Mouse (Mus musculus): ENCODE measurements around the gene Kmt2c. TPM values are rescaled to one million over a fixed set of nuclear protein-coding genes. Genes with fewer than 3 reads are reported as not detected.
"Not testable (repeated sequence)": the region's sequence is repeated elsewhere in the genome, so short reads cannot be mapped to it uniquely, and the experiment has no call there.

Kmt2c gene
- polyA plus RNA-seq, 1 experiment = 56.3 TPM

DNA sequence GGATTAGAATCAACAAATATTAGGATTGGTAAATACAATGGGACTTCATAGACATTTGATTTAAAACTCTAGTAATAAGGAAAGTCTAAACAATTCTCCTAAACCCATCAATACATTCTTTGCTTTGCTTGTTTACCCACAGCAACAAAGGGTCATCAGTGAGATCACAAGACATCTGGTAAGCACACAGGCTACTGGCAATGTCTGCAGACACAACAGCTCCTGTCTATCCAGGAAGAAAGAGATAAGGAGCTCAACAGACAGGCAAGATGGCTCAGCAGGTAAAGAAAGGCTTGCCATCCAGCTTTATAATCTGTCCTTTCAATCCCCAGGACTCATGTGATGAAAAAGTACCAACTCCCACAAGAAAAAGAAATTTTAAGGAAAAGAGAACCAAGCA is 19.7 kb downstream of the Kmt2c start:
- TF ChIP-seq POLR2A (IDR thresholded peaks at IDR 0.05; ENCODE audit: borderline replicate concordance, insufficient read depth, low read length) (no peak), CTCF (IDR thresholded peaks at IDR 0.05; ENCODE audit: borderline replicate concordance, insufficient read depth, low read depth, low read length) (no peak)
- no peaks in the 10 kb centered on the region for H3K4me1 ChIP-seq (ENCODE audit: control insufficient read depth, insufficient read depth, low read length)
- H3K4me3 ChIP-seq (replicated peaks; ENCODE audit: insufficient read depth, low read depth, low read length) = no peak overlapping the region

DNA sequence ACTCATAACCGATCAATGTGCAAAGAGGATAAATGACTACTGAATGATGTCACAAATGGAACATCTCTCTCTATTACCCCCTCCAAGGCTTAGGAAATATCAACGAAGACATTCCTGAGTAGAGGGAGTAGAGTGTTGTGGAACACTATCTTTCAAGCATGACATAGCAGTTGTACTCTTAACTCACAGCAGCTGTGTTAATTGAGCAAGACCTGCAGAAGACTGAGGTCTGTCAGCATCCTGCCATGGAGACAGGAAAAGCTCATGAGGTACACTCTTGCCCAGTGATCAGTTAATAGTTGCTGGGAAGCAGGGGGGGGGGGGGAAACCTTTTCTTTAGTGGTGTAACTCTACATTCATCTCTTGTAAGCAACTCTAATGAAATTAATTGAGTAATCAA is 22.8 kb downstream of the Kmt2c start:
- Histone ChIP-seq H3K4me1 (ENCODE audit: control insufficient read depth, insufficient read depth, low read length) (no peaks in the 10 kb centered on the region), H3K27ac (ENCODE audit: insufficient read depth, low read length) (no peak overlapping the region), H3K4me3 (replicated peaks; ENCODE audit: insufficient read depth, low read depth, low read length) (no peak overlapping the region), H3K27me3 (ENCODE audit: control insufficient read depth, insufficient read depth, low read length) (no peaks in the 10 kb centered on the region)
- WGBS = 81% methylated on average over 2 of the region's 2 CpGs
- TF ChIP-seq CTCF (IDR thresholded peaks at IDR 0.05; ENCODE audit: borderline replicate concordance, insufficient read depth, low read depth, low read length) (no peak), POLR2A (IDR thresholded peaks at IDR 0.05; ENCODE audit: borderline replicate concordance, insufficient read depth, low read length) (no peak)
- DNase-seq = no peak

More for the DNA sequence above, 19.7 kb downstream of the Kmt2c start:
- Histone ChIP-seq H3K27ac (ENCODE audit: insufficient read depth, low read length) (no peak overlapping the region), H3K27me3 (ENCODE audit: control insufficient read depth, insufficient read depth, low read length) (no peaks in the 10 kb centered on the region)
- no peak for DNase-seq

DNA sequence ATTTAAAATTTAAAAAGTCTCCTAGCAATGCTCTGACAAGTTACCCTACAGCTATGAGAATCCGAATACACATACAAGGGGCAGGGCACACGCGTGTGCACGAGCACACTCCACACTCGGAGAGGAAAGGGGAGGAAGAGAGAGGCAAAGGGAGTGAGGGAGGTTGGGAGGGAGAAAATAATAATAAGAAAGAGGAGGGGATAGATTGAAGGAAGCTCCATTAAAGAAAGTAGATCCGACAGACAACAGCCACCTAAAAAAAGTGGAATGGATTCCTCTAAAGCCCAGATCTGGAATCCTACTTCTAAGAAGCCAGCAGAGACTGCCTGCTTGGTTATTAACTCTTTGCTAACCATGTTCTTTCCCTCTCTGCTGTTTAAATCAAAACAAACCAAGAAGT is 26.5 kb downstream of the Kmt2c start:
- Histone ChIP-seq H3K27me3 (ENCODE audit: control insufficient read depth, insufficient read depth, low read length) (no peaks in the 10 kb centered on the region), H3K27ac (ENCODE audit: insufficient read depth, low read length) (no peak overlapping the region), H3K4me1 (ENCODE audit: control insufficient read depth, insufficient read depth, low read length) (no peaks in the 10 kb centered on the region), H3K4me3 (replicated peaks; ENCODE audit: insufficient read depth, low read depth, low read length) (peak overlapping the region; percentile 66)
- DNase-seq = peak in 1 of 2 experiments; percentile 22
- TF ChIP-seq CTCF (IDR thresholded peaks at IDR 0.05; ENCODE audit: borderline replicate concordance, insufficient read depth, low read depth, low read length) = no peak
- no peak for TF ChIP-seq POLR2A (IDR thresholded peaks at IDR 0.05; ENCODE audit: borderline replicate concordance, insufficient read depth, low read length)
- WGBS = 5% methylated on average over 6 of the region's 6 CpGs

DNA sequence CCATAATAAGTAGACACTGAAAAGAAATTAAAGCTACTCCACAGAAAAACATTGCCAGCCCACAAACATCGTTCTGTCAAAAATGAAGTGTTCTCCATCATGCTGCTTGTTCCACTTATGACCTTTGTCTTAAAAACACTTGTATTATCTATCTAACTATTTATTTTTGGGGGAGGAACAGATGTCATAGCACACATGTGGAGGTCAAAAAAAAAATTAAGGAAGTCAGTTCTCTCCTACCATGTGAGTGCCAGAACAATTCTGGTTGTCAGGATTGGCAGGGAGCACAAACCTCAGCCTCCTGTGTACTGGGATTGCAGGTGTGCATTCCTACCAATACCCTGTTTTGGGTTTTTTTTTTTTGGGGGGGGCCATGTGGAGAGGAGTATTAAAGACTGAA is 36.6 kb downstream of the Kmt2c start:
- no peak overlapping the region for H3K4me3 ChIP-seq (replicated peaks; ENCODE audit: insufficient read depth, low read depth, low read length)
- 82% methylated on average over 1 of the region's 1 CpGs for WGBS
- TF ChIP-seq POLR2A (IDR thresholded peaks at IDR 0.05; ENCODE audit: borderline replicate concordance, insufficient read depth, low read length) (no peak), CTCF (IDR thresholded peaks at IDR 0.05; ENCODE audit: borderline replicate concordance, insufficient read depth, low read depth, low read length) (no peak)
- H3K27me3 ChIP-seq (ENCODE audit: control insufficient read depth, insufficient read depth, low read length) = no peaks in the 10 kb centered on the region
- no peak overlapping the region for H3K27ac ChIP-seq (ENCODE audit: insufficient read depth, low read length)
- H3K4me1 ChIP-seq (ENCODE audit: control insufficient read depth, insufficient read depth, low read length) = peaks cover 3% of the 10 kb centered on the region; the same call in 1 of the 2 replicates
- DNase-seq = no peak

DNA sequence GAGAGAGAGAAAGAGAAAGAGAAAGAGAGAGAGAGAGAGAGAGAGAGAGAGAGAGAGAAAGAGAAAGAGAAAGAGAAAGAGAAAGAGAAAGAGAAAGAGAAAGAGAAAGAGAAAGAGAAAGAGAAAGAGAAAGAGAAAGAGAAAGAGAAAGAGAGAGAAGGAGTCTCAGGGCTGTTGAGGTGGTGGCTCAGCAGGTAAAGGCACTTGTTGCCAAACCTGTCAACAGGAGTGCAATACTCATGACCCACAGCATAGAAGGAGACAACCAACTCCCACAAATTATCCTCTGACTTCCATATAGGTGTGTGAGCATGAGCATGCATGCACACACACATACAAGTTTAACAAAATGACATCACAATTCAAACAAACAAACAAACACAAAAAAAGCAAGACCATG is 43.2 kb downstream of the Kmt2c start:
- not testable (repeated sequence) for H3K27ac ChIP-seq (ENCODE audit: insufficient read depth, low read length); DNase-seq; H3K4me3 ChIP-seq (replicated peaks; ENCODE audit: insufficient read depth, low read depth, low read length); H3K4me1 ChIP-seq (ENCODE audit: control insufficient read depth, insufficient read depth, low read length); H3K27me3 ChIP-seq (ENCODE audit: control insufficient read depth, insufficient read depth, low read length)

DNA sequence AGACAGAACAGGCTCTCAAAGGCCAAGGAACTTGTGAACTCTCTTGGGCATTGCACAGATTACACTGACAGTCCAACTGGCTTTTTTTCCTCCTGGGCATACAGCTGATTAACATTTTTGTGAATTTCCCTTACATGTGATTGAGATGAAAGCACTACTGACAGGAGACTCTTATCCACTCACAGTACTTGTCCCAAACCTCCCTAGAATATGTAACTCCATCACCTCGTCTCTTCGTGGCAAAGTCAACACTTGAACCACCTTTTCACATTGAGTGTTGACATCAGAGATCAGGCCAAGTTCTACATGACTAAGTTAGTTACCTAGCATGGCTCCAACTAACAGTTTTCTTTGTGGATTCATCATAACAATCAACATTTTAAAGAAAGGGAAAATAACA is 45.9 kb downstream of the Kmt2c start:
- WGBS = 74% methylated on average over 2 of the region's 2 CpGs
- Histone ChIP-seq H3K27me3 (ENCODE audit: control insufficient read depth, insufficient read depth, low read length) (no peaks in the 10 kb centered on the region), H3K4me3 (replicated peaks; ENCODE audit: insufficient read depth, low read depth, low read length) (no peak overlapping the region), H3K27ac (ENCODE audit: insufficient read depth, low read length) (no peak overlapping the region), H3K4me1 (ENCODE audit: control insufficient read depth, insufficient read depth, low read length) (no peaks in the 10 kb centered on the region; the same call in none of the 2 replicates)
- no peak for DNase-seq
- TF ChIP-seq POLR2A (IDR thresholded peaks at IDR 0.05; ENCODE audit: borderline replicate concordance, insufficient read depth, low read length) (no peak), CTCF (IDR thresholded peaks at IDR 0.05; ENCODE audit: borderline replicate concordance, insufficient read depth, low read depth, low read length) (no peak)

DNA sequence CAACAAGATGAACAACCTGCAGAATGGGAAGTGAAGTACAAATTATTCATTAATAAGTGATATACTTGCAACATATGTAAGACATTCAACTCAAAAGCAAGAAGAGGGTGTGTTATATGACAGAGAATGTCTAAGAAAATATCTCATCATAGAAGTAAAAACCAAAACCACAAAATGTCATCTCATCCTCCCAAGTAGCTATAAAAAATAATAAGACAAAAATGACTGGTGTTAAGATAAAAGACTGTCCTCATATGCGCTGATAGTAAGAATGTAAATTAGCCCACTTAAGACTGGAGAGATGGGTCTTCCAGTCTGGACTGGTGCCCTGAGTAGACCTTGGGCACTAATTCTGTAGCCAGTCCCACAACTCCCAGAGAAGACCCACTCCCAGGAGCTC is 61.1 kb downstream of the Kmt2c start:
- H3K4me1 ChIP-seq (ENCODE audit: control insufficient read depth, insufficient read depth, low read length) = no peaks in the 10 kb centered on the region
- no peak overlapping the region for H3K4me3 ChIP-seq (replicated peaks; ENCODE audit: insufficient read depth, low read depth, low read length)
- TF ChIP-seq POLR2A (IDR thresholded peaks at IDR 0.05; ENCODE audit: borderline replicate concordance, insufficient read depth, low read length) (no peak), CTCF (IDR thresholded peaks at IDR 0.05; ENCODE audit: borderline replicate concordance, insufficient read depth, low read depth, low read length) (no peak)
- H3K27ac ChIP-seq (ENCODE audit: insufficient read depth, low read length) = no peak overlapping the region
- DNase-seq = no peak
- WGBS = 93% methylated on average over 1 of the region's 1 CpGs
- no peaks in the 10 kb centered on the region for H3K27me3 ChIP-seq (ENCODE audit: control insufficient read depth, insufficient read depth, low read length)

DNA sequence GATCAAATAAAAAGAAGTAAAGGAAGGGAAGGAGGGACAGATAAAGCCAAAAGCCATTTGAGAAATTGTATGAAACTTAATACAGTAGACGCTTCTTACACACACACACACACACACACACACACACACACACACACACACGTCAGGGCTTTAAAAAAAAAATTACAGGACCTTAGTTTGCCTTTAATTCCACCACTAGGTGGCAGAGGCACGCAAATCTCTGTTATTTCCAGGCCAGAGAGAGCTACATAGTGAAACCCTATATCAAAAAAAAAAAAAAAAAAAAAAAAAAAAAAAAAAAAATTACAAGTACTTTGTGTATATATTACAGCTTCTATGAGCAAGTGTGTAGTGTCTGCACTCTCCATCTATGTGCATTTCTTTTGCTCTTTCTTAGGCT is 62.5 kb downstream of the Kmt2c start:
- Histone ChIP-seq H3K4me1 (ENCODE audit: control insufficient read depth, insufficient read depth, low read length) (no peaks in the 10 kb centered on the region), H3K27ac (ENCODE audit: insufficient read depth, low read length) (no peak overlapping the region), H3K4me3 (replicated peaks; ENCODE audit: insufficient read depth, low read depth, low read length) (no peak overlapping the region), H3K27me3 (ENCODE audit: control insufficient read depth, insufficient read depth, low read length) (no peaks in the 10 kb centered on the region)
- 13% methylated on average over 3 of the region's 3 CpGs for WGBS
- TF ChIP-seq CTCF (IDR thresholded peaks at IDR 0.05; ENCODE audit: borderline replicate concordance, insufficient read depth, low read depth, low read length) = no peak
- no peak for TF ChIP-seq POLR2A (IDR thresholded peaks at IDR 0.05; ENCODE audit: borderline replicate concordance, insufficient read depth, low read length)
- peak; percentile 57 to 65 for DNase-seq

DNA sequence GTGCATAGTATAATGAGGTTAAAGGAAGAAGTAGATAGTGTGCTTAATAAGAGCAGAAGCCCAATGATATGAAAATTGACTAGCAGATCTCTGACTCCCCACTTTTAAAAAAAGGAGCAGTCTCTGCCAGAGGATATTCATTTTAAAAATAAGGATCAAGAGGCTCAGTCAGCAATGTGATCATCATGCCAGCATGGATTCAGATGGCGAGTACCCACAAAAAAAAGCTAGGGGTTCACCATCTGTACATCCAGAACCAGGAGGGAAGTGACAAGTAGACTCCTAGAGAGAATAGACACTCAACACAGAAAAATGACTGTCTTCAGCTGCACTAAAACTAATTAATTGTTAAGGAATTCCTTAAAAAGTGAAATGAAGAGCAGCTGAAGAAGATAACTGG is 76.0 kb downstream of the Kmt2c start:
- no peak for TF ChIP-seq CTCF (IDR thresholded peaks at IDR 0.05; ENCODE audit: borderline replicate concordance, insufficient read depth, low read depth, low read length)
- no peak for TF ChIP-seq POLR2A (IDR thresholded peaks at IDR 0.05; ENCODE audit: borderline replicate concordance, insufficient read depth, low read length)
- Histone ChIP-seq H3K27ac (ENCODE audit: insufficient read depth, low read length) (no peak overlapping the region), H3K4me3 (replicated peaks; ENCODE audit: insufficient read depth, low read depth, low read length) (no peak overlapping the region), H3K27me3 (ENCODE audit: control insufficient read depth, insufficient read depth, low read length) (no peaks in the 10 kb centered on the region), H3K4me1 (ENCODE audit: control insufficient read depth, insufficient read depth, low read length) (peaks cover 5% of the 10 kb centered on the region)
- peak in 1 of 2 experiments; percentile 64 for DNase-seq
- WGBS = 2% methylated on average over 1 of the region's 1 CpGs

Data from cerebellum, adult 2 months (tissue).